Mouse (Mus musculus): Measurements from ENCODE around the gene Gm4894.
A peak's percentile ranks its signal among the peaks of the same experiment; 100 is the strongest.

The Gm4894 gene

DNA sequence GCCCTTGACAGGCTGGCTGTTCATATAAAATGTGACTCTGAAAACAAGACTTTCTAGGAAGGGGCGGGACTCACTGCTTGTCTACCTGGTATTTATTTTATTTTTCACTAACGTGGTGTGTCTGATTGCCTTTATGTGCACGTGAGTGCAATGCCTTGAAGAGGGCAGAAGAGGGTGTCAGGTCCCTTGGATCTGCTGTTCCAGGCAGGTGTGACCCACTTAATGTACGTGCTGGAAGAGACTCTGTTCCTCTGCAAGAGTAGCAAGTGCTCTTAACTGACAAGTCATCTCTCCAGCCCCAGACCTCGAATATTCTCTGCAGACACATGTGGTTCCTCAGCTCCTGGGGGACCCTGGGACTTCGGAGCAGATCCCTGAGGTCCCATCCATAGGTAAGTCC, at the start of gene Gm4894:
Gm4894 (plus strand) TSS at position 301 of the 400 bp plus-strand sequence.
- no peak for DNase-seq

DNA sequence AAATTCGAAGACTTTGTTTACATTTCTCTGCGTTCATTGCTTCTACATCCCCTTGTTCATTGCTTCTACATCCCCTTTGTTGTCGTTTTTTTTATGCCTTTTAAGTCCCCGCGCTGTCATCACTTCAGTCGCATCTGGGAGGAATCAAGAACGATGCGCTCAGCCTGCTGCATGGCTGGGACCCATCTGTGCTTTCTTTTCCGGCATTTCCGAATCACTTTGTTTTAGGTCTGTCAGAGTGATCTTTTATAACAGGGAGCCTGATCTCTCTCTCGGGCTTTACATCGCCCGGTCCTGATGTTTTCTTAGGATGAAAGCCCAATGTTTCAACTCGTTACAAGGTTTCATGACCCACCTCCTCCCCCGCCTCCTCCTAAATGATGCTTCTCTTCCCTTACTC, 44.0 kb upstream of the Gm4894 start:
- no peak for DNase-seq

DNA sequence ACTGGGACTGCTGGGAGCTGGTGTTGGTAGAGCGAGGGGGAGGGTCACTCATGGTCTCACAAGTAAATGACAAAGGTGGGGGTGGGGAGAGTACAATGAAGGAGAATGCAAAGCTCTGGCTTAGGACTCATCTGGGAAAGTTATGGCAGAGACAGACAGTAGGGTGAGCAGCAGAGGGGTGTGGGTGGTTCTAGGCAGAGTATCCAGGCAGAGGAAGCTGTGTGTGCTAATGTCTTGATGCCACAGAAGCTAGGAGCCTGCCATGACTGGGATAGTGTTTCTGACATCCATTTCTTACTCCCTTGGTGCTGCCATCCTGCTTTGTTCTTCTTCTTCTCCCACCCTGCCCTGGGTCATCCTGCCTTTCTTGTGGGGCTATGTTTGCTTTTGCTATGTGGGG, 38.8 kb upstream of the Gm4894 start:
- DNase-seq, result no peak

DNA sequence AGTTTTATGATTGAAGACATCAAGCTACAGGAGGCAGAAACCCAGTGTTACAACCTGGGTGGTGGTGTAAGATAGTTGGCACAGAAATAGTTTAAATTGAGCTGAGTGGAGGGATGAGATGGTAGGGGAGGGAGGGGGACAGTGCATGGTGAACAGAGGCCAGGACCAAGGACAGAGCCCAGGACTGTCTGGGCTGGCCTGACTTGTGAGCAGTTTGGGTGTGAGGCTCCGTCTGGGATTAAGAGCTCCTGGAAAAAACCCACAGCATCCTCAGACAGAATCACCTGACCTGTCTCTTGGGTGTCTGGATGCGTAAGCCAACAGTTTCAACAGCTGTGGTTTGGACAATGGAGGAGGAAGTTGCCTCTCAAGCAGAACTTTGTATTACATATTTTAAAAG, 35.6 kb upstream of the Gm4894 start:
- no peak for DNase-seq

DNA sequence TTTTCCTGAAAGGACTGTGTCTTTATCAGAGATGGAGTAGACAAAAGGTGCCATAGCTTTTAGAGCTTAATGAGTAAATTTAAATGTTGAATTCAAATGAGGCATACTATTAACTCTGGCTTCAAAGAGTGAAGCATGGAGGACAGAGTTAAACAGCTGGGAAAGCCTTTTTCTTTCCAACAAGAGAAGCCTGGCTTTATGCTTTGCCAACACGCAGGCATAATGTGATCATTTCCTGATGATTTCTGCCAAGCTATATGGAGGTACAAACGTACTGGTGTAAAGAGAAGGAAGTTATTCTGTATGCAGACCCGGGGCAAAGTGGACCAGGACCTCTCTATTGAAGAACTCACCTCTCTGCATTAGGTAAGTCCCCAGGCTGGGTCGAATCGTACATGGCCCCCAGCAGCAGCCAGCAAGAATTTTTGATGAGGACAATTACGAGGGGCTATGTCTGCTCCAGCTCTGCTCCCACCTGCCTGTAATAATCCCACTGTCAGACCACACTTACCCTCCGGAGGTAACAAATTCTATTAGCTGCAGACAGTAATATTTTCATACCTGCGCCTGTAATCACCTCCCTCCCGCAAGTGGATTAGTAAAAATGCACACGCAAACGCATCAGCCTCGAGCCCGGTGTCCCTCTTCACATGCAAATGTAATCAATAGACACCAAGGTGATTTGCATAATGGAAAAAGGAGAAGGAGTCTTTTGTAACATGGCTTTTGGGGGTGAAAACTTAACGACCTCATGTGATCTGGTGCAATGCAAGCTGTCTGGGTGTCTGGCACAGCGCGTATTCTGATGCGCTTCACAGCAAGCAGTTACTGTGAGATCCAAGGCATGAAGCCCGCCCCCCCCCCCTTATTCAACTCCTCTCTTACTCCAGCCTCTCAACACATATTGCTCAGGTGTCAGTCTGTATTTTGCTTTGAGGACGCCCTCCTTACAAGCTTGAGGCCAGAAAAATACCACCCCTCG, 32.4 kb upstream of the Gm4894 start:
- DNase-seq, result no peak

DNA sequence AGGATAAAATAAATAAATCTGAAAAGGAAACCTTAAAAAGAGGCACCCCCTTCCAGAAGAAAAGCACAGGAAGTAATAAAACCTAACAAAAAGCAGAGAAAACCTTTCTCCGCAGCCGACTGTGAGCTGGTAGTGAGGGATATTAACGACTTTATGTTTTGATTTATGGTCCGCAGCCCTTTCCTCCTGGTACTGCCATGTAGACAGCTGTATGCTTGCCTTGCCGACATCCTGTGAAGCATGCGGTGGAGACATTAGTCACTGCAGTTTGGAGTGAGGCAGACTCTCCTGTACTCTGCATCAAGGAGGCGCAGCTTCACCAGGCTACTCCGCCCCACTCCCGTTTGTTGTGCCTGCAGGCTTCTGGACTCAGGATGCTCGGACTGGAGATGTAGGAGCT, 25.8 kb upstream of the Gm4894 start:
- no peak for DNase-seq

DNA sequence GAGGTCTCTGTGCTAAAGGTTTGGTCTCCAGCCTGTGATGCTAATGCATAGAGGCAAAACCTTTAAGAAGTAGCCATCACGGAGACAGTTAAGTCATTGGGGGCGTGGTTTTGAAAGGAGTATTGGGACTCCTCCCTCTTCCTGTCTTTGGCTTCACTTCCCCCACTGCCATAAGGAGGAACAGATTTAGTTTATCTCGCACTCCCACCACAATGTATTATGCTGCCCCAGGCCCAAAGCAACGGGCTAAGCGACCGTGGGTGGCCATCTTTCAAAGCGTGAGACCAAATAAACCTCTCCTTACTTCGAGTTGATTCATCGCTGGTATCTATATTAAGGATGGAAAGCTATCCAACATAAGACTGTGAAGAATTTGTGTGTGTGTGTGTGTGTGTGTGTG, 22.9 kb upstream of the Gm4894 start:
- no peak for DNase-seq

DNA sequence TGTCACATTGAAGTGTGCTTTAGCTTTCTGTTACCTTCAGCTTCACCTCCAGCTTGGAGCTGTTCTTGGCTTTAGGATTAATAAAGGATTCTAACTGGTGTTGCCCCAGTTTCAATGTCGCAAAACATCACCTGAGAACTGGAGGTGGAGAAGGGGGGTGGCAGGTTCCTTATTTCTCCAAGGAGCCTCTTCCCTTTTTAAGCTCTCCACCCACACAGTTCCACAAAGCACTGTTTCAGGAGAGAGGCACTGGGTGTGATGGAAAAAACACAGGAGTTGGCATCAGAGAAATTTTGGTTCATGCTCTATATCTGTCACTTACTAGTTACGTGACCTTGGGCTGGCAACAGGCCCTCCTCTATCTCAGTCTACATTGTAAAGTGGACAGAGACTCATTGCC, 21.3 kb upstream of the Gm4894 start:
- no peak for DNase-seq

DNA sequence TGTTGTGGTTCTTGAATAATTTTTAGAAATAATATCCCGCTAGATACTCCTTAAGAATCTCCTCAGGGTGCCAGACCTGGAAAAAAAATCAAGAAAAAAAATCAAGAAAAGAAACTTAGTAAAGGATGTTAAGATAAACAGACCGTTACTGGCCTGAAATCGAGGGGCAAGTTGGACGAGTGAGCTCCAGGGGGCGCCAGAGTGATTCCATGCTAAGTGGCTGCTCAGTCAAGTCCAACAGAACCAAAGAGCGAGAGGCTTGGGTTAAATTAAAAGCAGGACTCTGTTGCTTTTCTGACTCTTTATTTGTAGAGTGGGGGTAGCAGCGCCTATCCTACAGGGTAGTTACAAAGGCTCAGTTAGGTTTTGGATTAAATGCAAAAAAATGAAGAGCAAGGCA, 3.5 kb upstream of the Gm4894 start:
- DNase-seq, result peak; percentile 29

DNA sequence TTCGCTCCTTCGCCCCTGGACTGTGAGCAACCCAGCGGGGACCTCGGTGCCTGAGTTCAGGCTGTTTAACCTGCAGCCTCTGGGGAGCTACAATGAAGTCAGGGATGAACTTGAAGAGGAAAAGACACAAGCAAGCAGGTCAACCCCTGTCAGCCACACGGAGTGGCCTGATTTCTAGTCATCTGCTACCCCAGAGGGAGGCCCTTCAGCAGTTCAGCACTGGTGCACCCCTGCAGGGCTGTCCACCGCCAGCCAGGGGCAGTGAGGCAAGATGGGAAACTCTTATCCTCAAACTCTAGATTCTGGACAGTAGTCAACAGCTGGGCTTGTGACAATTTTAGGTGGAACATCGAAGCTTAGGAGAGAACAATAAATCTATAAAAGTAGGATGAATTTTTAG, 18.6 kb downstream of the Gm4894 start:
- DNase-seq, result no peak

DNA sequence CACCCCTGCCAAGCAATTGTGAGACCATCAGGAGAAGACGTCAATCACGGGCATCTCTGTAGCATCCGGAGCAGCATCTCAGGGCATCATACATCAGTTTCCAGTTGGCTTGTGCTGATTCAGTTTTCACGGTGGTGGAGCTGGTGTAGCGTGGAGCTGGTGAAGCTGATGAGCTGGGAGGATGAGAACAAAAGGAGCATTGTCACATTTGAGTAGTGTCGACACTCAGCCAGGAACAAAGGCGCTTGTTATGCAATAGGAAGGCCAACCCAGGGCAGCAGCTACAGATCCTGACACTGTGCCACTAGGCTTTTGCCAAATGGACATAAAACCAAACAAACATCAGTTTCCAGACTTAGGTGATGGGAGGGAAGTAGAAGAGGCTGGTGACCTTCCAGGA, 23.2 kb downstream of the Gm4894 start:
- no peak for DNase-seq

DNA sequence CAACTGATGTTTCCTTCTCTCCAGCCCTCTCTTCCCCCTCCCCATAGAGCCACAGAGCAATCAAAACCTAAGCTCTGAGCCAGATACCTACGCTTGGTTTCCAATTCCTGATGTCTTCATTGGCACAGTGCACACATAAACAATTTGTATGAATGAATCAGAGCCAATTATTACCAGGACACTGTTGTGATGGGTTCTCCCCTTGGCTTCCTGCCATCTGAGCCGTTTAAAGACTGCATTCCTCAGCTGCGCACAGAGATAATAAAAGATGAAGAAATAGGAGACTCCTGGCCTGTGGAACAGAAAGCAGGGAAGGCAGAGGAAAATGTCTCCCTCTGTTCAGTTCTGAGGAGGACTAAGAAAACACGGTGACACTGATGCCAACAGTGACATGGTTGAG, 25.6 kb downstream of the Gm4894 start:
- no peak for DNase-seq

DNA sequence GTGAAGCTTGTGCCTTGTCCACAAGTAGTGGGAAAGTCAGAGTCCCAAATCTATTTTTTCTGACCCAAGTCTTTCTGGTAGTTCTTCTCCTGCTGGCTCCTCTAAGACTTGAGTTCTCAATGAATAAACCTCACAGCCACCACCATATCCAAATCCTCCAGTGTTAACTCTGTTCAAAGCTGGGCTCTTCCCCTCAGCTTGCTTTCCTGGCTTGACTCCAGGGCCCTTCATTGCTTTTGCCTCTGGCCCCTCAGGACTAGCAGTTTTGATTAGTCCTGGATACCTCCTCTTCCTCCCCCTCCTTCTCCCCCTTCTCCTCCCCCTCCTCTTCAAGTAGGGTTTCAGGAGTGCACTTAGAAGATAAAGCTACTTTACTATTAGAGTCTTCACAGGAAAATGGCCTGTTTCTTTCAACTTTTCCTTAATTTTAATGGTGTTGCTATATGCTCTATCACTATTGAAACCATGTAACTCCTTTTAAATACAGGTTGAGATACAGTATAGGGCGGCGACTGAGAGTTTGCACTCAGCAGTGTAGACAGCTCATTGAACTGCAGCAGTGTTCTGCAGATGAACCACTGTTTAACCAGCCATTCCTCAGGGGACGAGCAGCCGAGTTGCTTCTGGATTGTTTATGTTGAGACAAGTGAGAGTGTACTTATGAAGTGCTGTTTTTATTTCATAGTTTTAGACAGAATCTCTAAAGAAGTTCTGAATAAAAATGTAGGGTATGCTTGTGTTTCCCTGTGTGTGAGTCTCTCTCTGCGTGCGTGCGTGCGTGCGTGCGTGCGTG, 26.4 kb downstream of the Gm4894 start:
- DNase-seq, result no peak

DNA sequence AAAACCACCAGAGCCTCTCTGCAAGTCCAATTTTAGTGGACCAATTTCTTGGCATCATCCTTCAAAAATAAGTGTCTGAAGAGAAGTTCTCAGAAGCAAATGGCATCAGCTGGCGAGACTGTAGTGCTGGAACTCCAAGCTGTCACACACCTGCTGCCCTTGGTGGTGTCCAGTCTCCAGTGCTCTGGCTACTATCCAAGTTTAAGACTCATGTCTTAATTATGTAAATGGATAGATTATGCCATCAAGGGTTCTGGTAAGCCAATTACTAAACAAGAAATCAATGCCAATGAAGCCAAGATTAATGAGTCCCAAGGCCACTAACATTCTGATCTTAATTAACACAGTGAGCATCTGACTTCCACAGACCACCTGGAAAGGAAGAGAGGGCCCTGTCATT, 44.8 kb downstream of the Gm4894 start:
- no peak for DNase-seq

DNA sequence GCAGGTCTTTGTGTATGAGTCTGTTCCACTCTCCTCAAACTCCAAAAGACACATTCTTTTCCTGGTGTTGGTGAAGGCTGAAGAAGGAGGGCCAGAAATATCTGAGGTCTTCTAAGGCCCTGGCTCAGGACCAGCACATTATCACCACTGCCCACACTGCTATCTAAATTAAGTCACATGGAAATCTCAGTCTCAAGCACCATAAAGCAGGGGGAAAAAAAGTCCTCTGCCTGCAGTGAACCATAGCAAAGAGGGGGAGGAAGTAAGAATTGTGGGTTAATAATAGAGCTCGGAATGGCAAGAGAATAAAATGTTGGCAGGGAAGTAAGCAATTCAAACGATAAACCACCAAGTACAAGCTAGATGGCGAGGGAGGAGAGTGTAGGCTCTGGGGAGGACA, 57.2 kb downstream of the Gm4894 start:
- no peak for DNase-seq

DNA sequence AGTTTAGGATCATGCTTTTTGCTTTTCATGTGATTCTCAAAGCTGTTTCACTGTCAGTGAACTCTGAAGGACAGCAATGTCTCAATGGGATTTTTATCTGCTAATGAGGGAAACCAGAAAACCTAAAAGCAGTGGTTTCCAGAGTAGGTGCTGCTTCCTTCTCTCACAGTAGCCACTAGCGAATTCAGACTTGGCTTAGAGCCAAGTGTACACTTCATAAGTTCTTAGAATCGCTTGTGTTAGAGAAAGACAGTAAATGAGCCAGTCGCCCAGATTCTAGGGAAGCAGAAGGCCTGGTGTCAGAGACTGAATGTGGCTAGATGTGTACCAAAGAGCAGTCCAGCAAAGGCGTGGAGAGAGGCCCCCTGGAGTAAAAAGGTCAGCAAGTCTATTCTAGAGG, 60.5 kb downstream of the Gm4894 start:
- DNase-seq, result no peak

DNA sequence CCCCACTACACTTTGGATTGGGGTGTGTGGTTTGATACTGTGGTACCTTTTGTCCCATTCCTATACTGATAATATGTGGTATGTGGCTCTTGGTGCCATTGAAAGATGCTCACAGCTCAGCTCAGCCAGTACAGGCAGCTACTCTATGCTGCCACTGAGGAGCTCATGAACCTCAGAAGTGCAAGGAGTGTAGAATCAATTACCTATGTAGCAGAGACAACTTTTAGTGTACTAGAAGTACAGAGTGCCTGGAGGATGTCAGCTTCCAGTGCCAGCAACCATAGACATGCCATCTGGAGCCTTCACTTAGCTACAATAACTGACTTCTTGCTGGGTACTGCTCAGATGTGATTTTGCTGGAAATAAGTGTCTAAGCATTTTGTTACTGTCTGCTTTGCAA, 68.3 kb downstream of the Gm4894 start:
- DNase-seq, result no peak

All from cerebellum, adult 8-10 months (tissue).